Mouse (Mus musculus): ENCODE results near the gene Fscn3.

Gene Fscn3

DNA sequence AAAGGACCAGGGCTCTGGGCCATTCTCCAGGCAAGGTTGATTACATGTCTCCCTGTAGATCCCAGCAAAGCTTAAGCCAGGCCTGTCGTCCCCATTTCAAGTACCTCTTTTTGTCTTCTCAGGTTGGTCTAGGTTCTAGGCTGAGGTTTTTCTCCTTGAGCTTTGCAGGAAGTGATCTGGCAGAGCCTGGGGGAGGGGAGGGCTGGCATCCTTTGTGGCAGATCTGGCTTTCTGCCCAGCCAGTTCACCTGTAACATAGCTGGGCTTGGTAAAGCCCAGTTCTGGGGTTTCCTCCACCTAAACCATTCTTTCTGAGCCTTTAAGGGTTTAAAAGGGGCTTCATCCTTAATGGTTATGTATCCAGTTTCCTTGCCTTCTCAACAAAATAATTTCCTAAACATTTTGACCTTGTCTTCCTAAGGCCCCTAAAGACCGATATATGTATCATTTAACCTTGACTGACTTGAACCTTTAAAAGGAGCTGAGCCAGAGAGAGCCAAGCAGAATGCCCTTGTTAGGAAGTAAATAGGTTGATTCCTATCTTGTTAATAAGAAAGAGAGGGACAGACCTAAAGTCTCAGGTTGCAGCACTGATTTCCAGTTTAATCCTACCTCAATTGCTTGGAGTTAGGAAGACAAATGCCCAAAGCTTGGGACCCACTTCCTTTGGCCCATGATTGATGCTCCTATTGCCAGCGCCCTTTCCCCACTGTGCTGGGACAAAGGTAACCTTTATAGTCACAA is at the start of gene Fscn3:
Fscn3 (plus strand) TSS at position 694 of the 744 bp plus-strand sequence.
- peak; percentile 56 for DNase-seq

- no peak for DNase-seq
Observed at GRCm38 (mm10) chr6:28381983-28382382, 45.6 kb upstream of the Fscn3 start.

GRCm38 (mm10) chr6:28385169-28385568 is 42.4 kb upstream of the Fscn3 start:
- no peak for DNase-seq

DNA sequence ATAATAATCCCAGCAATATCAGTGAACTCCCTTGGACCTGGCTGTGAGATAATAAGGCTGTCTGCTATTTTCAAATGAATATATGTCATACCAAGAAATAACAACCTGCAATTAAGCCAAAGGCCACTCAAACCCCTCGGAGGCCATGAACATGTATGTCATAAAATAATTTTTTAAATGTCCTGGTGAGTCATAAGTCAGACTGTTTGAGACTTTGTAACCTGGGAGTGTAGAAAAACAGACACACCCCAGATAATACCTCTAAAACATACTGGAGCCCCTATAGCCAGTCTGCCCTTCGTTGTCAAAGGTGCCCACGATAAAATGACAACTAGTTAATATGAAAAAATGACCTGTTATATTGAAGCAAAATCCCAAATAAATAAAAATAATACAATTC is 38.6 kb upstream of the Fscn3 start:
- no peak for DNase-seq

- no peak for DNase-seq
Observed at GRCm38 (mm10) chr6:28396051-28396852, 31.3 kb upstream of the Fscn3 start.

- no peak for DNase-seq
Observed at GRCm38 (mm10) chr6:28396853-28397457, 30.6 kb upstream of the Fscn3 start.

DNA sequence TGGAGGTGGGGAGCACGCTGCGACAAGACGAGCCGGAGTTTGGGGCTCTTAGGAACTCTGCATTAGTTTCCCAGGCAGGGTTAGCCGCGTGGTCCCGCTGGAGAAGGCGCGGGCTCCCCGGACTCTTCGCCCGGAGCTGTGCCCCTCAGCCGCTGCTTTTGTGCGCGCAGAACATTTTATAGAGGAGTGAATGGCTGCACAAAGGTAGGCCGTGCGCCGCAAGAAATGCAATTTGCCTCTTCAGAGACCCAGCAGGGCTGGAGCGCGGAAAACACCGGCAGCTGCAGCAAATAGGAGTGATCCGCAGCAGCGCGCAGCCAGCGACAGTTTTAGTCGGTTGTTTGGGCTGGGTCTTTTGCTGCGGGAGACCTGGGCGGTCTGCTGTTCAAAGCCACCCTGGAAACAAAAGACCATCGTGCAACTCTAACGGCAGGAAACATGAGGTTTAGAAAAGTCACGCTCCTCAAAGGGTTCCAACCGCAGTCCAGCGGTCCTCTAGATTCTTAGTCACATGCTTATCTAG is 29.8 kb upstream of the Fscn3 start, which contains the start of gene Zfp800:
Zfp800 (minus strand) TSS at position 325 of the 523 bp plus-strand sequence.
- no peak for DNase-seq

GRCm38 (mm10) chr6:28398726-28399125 is 28.9 kb upstream of the Fscn3 start:
- no peak for DNase-seq

DNA sequence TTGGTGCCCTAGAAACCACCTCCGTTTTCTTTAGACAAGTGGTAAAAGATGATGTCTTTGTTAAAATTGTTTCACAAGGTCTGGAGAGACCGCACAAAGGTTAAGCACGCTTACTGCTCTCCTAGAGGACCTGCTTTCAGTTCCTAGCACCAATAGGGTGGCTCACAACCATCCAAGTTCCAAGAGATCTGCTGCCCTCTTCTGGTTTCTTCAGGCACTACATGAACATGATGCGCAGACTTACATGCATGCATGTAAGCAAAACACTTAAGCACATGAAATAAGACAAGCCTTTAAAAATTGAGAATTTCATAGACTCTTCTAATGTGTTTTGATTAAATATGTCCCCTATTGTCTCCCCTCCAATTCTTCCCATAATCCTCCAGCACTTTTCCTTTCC is 27.8 kb upstream of the Fscn3 start:
- DNase-seq = no peak

- peak; percentile 63 for DNase-seq
Observed at GRCm38 (mm10) chr6:28410053-28410452, 17.5 kb upstream of the Fscn3 start.

DNA sequence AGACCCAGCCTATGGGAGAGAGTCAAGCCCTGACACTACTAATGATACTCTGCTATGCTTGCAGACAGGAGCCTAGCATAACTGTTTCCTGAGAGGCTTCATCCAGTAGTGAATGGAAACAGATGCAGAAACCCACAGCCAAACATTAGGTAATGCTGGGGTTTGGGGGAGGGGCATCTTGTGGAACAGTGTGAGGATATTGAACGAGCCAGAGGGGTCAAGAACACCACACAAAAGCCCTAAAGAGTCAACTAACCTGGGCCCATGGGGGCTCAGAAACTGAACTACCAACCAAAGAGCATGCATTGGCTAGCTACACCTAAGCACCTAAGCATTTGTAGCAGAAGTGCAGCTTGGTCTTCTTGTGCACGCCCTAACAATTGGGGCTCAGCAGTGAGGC is 16.4 kb upstream of the Fscn3 start:
- DNase-seq = no peak

- no peak for DNase-seq
Observed at GRCm38 (mm10) chr6:28416981-28417380, 10.6 kb upstream of the Fscn3 start.

GRCm38 (mm10) chr6:28418449-28418848 is 9.1 kb upstream of the Fscn3 start:
- DNase-seq = peak; percentile 73

DNA sequence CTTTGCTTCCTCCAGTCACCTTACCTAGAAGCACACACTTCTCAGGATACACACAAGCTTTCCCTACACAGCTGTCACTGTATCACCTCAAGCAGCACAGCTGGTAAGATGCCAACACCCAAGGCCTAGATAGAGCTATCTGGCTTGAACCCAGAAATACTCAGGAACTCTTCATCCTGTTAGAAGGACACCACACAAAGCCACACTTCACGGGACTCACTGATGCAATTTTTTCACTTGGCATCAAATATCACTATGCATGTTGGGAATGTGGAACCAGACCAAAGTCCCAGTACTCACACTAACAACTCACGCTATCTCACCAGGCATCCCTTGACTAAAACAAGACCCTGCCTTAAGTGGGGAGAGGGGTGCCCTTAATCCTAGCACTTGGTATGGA is 7.9 kb upstream of the Fscn3 start:
- DNase-seq = no peak

DNA sequence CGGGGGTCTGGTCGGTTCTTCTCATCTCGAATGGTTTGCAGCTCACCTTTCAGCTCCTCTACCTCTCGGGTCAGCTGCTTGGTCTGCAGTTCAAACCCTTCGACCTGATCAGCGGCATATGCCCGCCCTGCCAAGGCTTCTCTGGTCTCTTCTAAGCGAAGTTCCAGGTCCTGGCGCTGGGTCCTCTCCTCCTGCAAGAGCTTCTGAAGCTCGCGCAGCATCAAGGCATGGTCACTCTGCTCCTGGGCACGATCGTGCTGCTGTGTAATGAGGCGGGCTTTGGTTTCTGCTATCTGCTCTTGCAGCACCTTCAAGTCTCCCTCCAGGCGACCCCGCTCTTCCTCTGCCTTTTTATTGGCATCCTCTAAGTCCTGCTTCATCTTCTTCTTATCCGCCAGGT is 7.2 kb upstream of the Fscn3 start:
- DNase-seq = no peak

GRCm38 (mm10) chr6:28420865-28421264 is 6.7 kb upstream of the Fscn3 start:
- no peak for DNase-seq

DNA sequence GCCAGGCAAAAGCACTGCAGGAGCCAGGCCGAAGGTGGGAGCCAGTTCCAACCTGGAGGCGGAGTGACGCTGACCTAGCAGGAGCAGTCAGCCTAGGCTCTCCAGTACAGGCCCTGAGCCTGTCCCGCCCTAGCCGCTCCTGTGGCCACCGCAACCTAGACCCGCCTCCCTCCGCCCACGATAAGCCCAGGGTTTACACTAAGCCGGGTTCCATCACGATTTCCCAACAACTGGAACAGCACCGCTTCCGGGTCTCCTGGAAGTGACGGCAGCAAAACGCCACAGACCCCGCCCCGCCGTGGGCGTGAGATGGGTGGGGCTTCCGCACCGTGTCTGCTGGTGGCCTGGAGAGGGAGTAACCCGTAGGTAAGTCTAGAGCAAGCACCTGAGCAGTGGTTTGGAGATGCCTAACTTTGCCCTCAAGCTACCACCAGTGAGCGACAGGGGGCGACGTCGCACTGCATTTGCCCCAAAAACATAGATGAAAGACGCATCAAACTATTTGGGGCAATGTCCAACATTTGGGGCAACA is 6.1 kb upstream of the Fscn3 start:
- DNase-seq = peak; percentile 99

- DNase-seq = peak; percentile 23
Observed at GRCm38 (mm10) chr6:28422651-28423290, 4.8 kb upstream of the Fscn3 start.

- DNase-seq = peak; percentile 95
Observed at GRCm38 (mm10) chr6:28423313-28423712, 4.3 kb upstream of the Fscn3 start, which contains the start of gene Arf5. Gene Arf5 (plus strand): TSS chr6:28423560.

- DNase-seq = peak; percentile 60
Observed at GRCm38 (mm10) chr6:28423767-28424695, 3.6 kb upstream of the Fscn3 start.

- DNase-seq = no peak
Observed at GRCm38 (mm10) chr6:28425019-28425418, 2.6 kb upstream of the Fscn3 start.
